Mouse (Mus musculus): ENCODE data around the gene Ppp1r13b. TPM values are rescaled to one million over a fixed set of nuclear protein-coding genes. Genes with fewer than 3 reads are reported as not detected.
A peak's percentile ranks its signal among the peaks of the same experiment; 100 is the strongest.

The Ppp1r13b gene
- polyA plus RNA-seq, 1 experiment from 2014 or later = 15.9 TPM

DNA sequence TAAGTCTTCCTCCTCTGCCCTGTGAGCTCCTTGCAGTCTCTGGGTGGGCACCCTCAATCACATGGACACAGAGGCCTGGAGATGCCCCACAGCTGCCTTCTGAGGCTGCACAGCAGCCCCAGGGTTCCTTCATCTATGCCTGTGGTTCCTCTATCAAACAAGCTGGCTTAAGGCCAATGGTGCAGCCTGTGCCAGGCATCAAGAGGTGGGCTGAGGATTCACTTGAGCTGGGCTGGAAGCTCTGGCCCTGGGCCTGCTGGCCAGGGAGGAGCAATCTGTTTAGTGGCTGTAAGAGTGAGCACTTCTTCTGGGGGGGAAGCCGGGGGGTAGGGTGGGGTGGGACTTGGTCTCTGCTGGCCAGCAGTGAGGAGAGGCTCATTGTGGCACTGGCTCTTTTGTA is 19.4 kb upstream of the Ppp1r13b start:
- no peak overlapping the region for H3K4me3 ChIP-seq (ENCODE audit: low read length)
- peak overlapping the region; percentile 50 for H3K27ac ChIP-seq (ENCODE audit: low read length)
- H3K27me3 ChIP-seq (ENCODE audit: control insufficient read depth, insufficient read depth, low read depth, low read length) = no peaks in the 10 kb centered on the region
- no peaks in the 10 kb centered on the region for H3K9me3 ChIP-seq (ENCODE audit: control insufficient read depth, low read length)
- peaks cover 17% of the 10 kb centered on the region for H3K4me1 ChIP-seq (replicated peaks; ENCODE audit: control insufficient read depth, insufficient read depth, low read length)
- H3K36me3 ChIP-seq (ENCODE audit: control insufficient read depth, insufficient read depth, low read length) = no peaks in the 10 kb centered on the region
- H3K9ac ChIP-seq (ENCODE audit: low read length) = no peak overlapping the region
- WGBS = 38% methylated on average over 1 of the region's 1 CpGs
- no peak overlapping the region for H3K4me2 ChIP-seq (ENCODE audit: low read depth, low read length)
- peak; percentile 85 for ATAC-seq (ENCODE audit: low read depth)

DNA sequence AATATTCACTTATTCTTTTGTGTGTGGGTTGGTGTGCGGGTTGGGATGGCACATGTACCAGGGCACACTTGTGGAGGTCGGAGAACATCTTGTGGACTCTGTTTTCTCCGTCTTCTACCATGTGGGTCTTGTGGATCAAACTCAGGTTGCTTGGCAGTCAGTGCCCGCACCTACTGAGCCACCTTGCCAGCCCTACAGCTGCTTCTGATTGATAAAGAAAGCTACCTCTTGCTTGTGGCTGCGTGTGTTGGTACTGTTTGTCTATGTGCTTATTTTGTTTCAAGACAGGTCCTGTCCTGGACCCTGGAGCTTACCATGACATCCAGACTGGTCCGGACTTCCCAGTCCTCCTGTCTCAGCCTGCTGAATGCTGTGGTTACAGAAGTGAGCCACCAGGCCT is 15.2 kb upstream of the Ppp1r13b start:
- Histone ChIP-seq H3K4me2 (ENCODE audit: low read depth, low read length) (no peak overlapping the region), H3K4me1 (replicated peaks; ENCODE audit: control insufficient read depth, insufficient read depth, low read length) (peaks cover 19% of the 10 kb centered on the region), H3K36me3 (ENCODE audit: control insufficient read depth, insufficient read depth, low read length) (no peaks in the 10 kb centered on the region), H3K9ac (ENCODE audit: low read length) (no peak overlapping the region), H3K27ac (ENCODE audit: low read length) (no peak overlapping the region), H3K27me3 (ENCODE audit: control insufficient read depth, insufficient read depth, low read depth, low read length) (no peaks in the 10 kb centered on the region), H3K4me3 (ENCODE audit: low read length) (no peak overlapping the region), H3K9me3 (ENCODE audit: control insufficient read depth, low read length) (no peaks in the 10 kb centered on the region)
- no peak for ATAC-seq (ENCODE audit: low read depth)
- 84% methylated on average over 6 of the region's 6 CpGs for WGBS

DNA sequence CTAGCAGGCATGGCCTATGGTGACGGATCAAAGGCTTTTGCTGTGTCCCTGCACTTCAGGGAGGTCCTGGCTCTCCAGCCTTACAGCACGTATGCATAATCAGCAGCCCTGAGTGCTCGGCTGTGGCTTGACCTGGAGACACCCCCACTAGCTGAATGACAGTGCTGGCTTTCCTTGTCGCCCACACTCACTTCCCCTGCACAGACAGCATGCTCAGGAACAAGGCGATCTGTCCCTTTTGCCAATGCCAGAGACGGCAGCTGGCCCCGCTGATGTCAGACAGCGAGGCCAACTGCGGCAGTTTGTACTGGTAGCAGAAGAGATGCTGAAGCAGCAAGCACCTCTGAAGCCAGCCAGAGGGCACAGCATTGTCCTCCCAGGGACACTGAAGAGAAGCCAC is 12.1 kb upstream of the Ppp1r13b start:
- Histone ChIP-seq H3K27ac (ENCODE audit: low read length) (no peak overlapping the region), H3K9me3 (ENCODE audit: control insufficient read depth, low read length) (no peaks in the 10 kb centered on the region), H3K27me3 (ENCODE audit: control insufficient read depth, insufficient read depth, low read depth, low read length) (no peaks in the 10 kb centered on the region), H3K4me1 (replicated peaks; ENCODE audit: control insufficient read depth, insufficient read depth, low read length) (peaks cover 15% of the 10 kb centered on the region), H3K4me2 (ENCODE audit: low read depth, low read length) (no peak overlapping the region), H3K9ac (ENCODE audit: low read length) (0 out of 2 replicates have a peak overlapping the region, but pooled peaks have one; percentile 12), H3K36me3 (ENCODE audit: control insufficient read depth, insufficient read depth, low read length) (no peaks in the 10 kb centered on the region), H3K4me3 (ENCODE audit: low read length) (no peak overlapping the region)
- peak; percentile 39; the same call in 1 of the 2 replicates for ATAC-seq (ENCODE audit: low read depth)
- WGBS = 25% methylated on average over 9 of the region's 9 CpGs

DNA sequence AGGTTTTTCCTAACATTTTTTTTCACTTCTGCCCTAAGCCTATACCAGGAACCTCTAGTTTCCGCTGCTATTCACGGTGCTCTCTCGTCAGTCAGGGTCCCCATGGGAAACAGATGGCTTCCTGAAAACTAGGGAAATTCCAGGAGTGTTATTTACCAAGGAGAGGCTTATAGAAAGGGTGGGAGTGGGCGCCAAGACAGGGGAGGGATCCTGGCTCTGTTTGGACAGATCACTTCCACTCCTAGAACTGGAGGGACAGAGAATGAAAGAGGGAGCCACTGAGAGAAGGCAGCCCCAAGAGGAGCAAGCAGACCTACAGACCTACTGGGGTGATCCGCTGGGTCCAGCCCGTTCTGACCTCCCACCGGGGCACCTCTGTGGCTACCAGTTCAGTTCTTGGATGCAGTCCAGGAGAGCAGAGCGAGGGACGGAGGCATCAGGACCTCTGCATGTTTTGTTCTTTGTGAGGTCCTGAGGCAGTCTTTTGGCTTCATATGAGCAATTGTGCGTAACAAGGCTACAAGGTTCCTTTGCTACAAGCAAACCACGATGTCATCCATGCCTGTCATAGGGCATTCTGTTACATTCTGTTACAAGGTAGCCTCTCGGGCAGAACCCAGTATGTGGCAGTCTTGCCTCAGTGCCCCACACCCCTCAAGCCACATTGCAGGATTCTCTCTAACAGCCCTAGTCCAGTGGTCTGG is 8.8 kb upstream of the Ppp1r13b start:
- peak; percentile 70 for ATAC-seq (ENCODE audit: low read depth)
- H3K27ac ChIP-seq (ENCODE audit: low read length) = peak overlapping the region; percentile 74
- peak overlapping the region; percentile 38 for H3K9ac ChIP-seq (ENCODE audit: low read length)
- H3K9me3 ChIP-seq (ENCODE audit: control insufficient read depth, low read length) = no peaks in the 10 kb centered on the region
- H3K4me1 ChIP-seq (replicated peaks; ENCODE audit: control insufficient read depth, insufficient read depth, low read length) = peaks cover 15% of the 10 kb centered on the region
- H3K4me2 ChIP-seq (ENCODE audit: low read depth, low read length) = no peak overlapping the region
- H3K36me3 ChIP-seq (ENCODE audit: control insufficient read depth, insufficient read depth, low read length) = no peaks in the 10 kb centered on the region
- H3K27me3 ChIP-seq (ENCODE audit: control insufficient read depth, insufficient read depth, low read depth, low read length) = no peaks in the 10 kb centered on the region
- no peak overlapping the region for H3K4me3 ChIP-seq (ENCODE audit: low read length)
- 31% methylated on average over 12 of the region's 12 CpGs for WGBS

DNA sequence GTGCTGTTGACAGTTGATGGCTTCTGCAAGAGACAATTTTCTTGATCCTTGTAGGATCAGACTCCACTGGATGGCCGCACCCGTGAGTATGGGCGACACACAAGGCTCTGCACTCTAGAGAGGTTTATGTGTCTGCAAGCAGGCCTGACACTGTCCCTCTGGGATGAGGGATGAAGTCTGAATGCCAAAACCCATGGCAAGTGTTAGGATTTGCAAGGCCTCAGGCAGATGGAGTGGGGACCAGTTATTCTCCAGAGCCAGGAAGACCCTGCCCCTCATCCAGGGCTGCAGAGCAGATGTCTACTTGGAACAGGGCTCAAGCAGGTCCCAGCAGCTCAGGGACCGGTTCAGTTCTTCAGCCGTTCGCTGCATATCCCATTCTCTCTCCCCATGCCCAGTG is 7.9 kb upstream of the Ppp1r13b start:
- Histone ChIP-seq H3K4me2 (ENCODE audit: low read depth, low read length) (no peak overlapping the region), H3K9ac (ENCODE audit: low read length) (peak overlapping the region; percentile 8), H3K9me3 (ENCODE audit: control insufficient read depth, low read length) (no peaks in the 10 kb centered on the region), H3K27me3 (ENCODE audit: control insufficient read depth, insufficient read depth, low read depth, low read length) (no peaks in the 10 kb centered on the region), H3K36me3 (ENCODE audit: control insufficient read depth, insufficient read depth, low read length) (no peaks in the 10 kb centered on the region), H3K4me1 (replicated peaks; ENCODE audit: control insufficient read depth, insufficient read depth, low read length) (peaks cover 15% of the 10 kb centered on the region), H3K27ac (ENCODE audit: low read length) (peak overlapping the region; percentile 66), H3K4me3 (ENCODE audit: low read length) (no peak overlapping the region)
- no peak for ATAC-seq (ENCODE audit: low read depth)
- 89% methylated on average over 6 of the region's 6 CpGs for WGBS

DNA sequence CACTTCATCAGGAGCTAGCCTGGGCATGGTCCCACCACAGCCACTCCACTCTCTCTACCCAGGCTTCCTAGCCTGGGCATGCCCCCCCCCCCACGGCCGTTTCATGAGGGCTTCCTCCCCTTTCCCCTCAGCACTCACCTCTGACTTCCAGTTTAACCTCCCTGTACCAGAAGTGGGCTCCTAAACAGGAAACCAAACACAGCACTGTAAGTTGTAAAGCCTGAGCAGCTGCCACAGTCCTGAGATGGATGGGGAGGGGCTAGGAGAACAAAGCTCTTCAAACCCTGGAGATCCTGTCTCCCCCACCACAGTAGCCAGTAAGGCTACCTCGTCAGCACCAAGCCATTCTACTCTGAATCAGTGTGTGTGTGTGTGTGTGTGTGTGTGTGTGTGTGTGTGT is 6.1 kb upstream of the Ppp1r13b start:
- Histone ChIP-seq H3K9me3 (ENCODE audit: control insufficient read depth, low read length) (no peaks in the 10 kb centered on the region), H3K4me2 (ENCODE audit: low read depth, low read length) (no peak overlapping the region), H3K27me3 (ENCODE audit: control insufficient read depth, insufficient read depth, low read depth, low read length) (no peaks in the 10 kb centered on the region), H3K27ac (ENCODE audit: low read length) (peak overlapping the region; percentile 82), H3K4me1 (replicated peaks; ENCODE audit: control insufficient read depth, insufficient read depth, low read length) (peaks cover 9% of the 10 kb centered on the region; the same call in 1 of the 2 replicates), H3K9ac (ENCODE audit: low read length) (no peak overlapping the region), H3K36me3 (ENCODE audit: control insufficient read depth, insufficient read depth, low read length) (no peaks in the 10 kb centered on the region), H3K4me3 (ENCODE audit: low read length) (no peak overlapping the region)
- whole genome bisulfite sequencing = 17% methylated on average over 3 of the region's 3 CpGs
- peak; percentile 69 for ATAC-seq (ENCODE audit: low read depth)

DNA sequence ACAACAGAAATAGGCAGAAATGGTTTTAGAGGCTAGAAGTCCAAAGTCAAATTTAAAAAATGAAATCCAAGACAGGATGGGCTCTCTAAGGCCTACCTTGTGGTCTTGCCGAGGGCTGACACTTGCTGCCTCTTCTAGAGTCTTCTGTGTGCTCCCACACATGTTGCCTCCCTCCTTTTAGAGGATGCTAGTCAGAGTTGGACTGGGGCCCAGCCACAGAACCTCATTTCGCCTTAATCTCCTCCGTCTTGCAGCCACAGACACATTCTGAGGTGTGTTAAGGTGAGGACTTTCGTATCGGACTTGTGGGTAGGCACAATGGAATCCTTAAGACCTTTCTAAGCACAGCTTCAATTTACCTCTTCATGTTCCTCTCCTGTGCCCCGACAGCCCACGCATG is 4.9 kb upstream of the Ppp1r13b start:
- H3K4me1 ChIP-seq (replicated peaks; ENCODE audit: control insufficient read depth, insufficient read depth, low read length) = peaks cover 13% of the 10 kb centered on the region; the same call in 1 of the 2 replicates
- H3K9ac ChIP-seq (ENCODE audit: low read length) = no peak overlapping the region
- H3K27me3 ChIP-seq (ENCODE audit: control insufficient read depth, insufficient read depth, low read depth, low read length) = no peaks in the 10 kb centered on the region
- no peak overlapping the region for H3K4me2 ChIP-seq (ENCODE audit: low read depth, low read length)
- H3K27ac ChIP-seq (ENCODE audit: low read length) = no peak overlapping the region
- no peaks in the 10 kb centered on the region for H3K9me3 ChIP-seq (ENCODE audit: control insufficient read depth, low read length)
- H3K36me3 ChIP-seq (ENCODE audit: control insufficient read depth, insufficient read depth, low read length) = no peaks in the 10 kb centered on the region
- H3K4me3 ChIP-seq (ENCODE audit: low read length) = no peak overlapping the region
- ATAC-seq (ENCODE audit: low read depth) = no peak
- WGBS = 81% methylated on average over 7 of the region's 7 CpGs

DNA sequence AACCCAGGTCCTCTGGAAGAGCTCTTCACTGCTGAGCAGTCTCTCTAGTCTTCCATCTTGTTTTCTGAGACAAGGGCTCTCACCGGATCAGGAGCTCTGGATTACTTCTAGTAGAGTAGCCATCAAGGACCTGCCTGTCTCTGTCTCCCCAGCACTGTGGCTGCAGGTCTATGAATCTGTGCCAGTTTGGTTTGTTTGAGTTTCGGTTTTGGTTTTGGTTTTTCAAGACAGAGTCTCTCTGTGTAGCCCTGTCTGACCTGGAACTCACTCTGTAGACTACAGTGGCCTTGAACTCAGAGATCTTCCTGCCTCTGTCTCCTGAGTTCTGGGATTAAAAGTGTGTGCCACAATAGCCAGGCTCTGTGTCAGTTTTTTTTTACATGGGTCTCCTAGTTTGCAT is 3.9 kb upstream of the Ppp1r13b start:
- no peak for ATAC-seq (ENCODE audit: low read depth)
- 74% methylated on average over 2 of the region's 2 CpGs for WGBS
- Histone ChIP-seq H3K9ac (ENCODE audit: low read length) (no peak overlapping the region), H3K27me3 (ENCODE audit: control insufficient read depth, insufficient read depth, low read depth, low read length) (no peaks in the 10 kb centered on the region), H3K4me2 (ENCODE audit: low read depth, low read length) (no peak overlapping the region), H3K36me3 (ENCODE audit: control insufficient read depth, insufficient read depth, low read length) (no peaks in the 10 kb centered on the region), H3K9me3 (ENCODE audit: control insufficient read depth, low read length) (no peaks in the 10 kb centered on the region), H3K4me1 (replicated peaks; ENCODE audit: control insufficient read depth, insufficient read depth, low read length) (peaks cover 13% of the 10 kb centered on the region; the same call in 1 of the 2 replicates), H3K27ac (ENCODE audit: low read length) (no peak overlapping the region), H3K4me3 (ENCODE audit: low read length) (no peak overlapping the region)

DNA sequence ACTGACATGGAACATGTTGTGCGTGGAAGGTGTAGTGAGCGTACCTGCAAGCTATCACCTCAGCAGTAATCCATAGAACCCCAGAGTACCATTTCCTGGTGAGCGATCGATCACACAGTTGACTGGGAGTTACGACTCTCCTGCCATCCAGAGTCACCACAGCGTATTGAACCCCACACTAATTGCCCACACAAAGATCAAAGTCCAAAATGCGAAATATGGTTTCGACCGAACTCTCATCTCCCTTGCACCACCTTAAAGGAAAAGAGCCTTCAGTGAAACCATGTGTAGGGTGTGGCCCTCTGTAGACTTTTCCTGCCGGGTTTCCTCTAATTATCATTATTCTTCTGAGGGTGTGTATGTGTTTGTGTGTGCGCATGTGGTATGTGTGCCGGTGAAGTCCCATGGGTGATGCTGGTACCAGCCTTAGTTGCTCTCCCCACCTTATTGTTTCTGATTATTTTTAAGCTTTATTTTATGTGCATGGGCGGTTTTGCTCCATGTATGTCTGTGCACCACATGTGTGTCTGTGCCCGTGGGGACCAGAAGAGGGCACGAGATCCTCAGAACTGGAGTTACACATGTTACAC is 3.4 kb upstream of the Ppp1r13b start:
- Histone ChIP-seq H3K27ac (ENCODE audit: low read length) (no peak overlapping the region), H3K9ac (ENCODE audit: low read length) (no peak overlapping the region), H3K4me3 (ENCODE audit: low read length) (no peak overlapping the region), H3K9me3 (ENCODE audit: control insufficient read depth, low read length) (no peaks in the 10 kb centered on the region), H3K4me2 (ENCODE audit: low read depth, low read length) (no peak overlapping the region), H3K27me3 (ENCODE audit: control insufficient read depth, insufficient read depth, low read depth, low read length) (no peaks in the 10 kb centered on the region), H3K36me3 (ENCODE audit: control insufficient read depth, insufficient read depth, low read length) (no peaks in the 10 kb centered on the region), H3K4me1 (replicated peaks; ENCODE audit: control insufficient read depth, insufficient read depth, low read length) (peaks cover 11% of the 10 kb centered on the region; the same call in 1 of the 2 replicates)
- WGBS = 78% methylated on average over 15 of the region's 15 CpGs
- no peak for ATAC-seq (ENCODE audit: low read depth)
